Mouse (Mus musculus): ENCODE measurements around the gene Ctdnep1. TPM values are rescaled to one million over a fixed set of nuclear protein-coding genes. Genes with fewer than 3 reads are reported as not detected.
A peak's percentile ranks its signal among the peaks of the same experiment; 100 is the strongest.
"Not testable (repeated sequence)": the region's sequence is repeated elsewhere in the genome, so short reads cannot be mapped to it uniquely, and the experiment has no call there.

Ctdnep1 gene
- total RNA-seq, 2 experiments from 2014 or later, result 19.3 to 254 TPM

DNA sequence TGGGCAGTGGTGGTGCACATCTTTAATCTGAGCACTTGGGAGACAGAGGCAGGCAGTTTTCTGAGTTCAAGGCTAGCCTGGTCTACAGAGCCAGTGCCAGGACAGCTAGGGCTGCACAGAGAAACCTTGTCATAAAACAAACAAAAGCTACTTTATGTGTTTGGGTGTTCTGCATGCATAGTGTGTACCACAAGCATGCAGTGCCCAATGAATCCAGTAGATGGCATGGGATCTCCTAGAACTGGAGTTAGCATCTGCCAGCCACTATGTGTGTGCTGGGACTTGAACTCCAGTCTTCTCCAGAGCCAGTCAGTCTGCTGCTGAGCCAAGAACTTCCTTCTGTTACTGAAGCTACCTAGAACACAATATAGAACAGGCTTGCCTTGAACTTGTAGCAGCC, 20.9 kb downstream of the Ctdnep1 start:
- ATAC-seq (replicated peaks; ENCODE audit: poor library complexity, severe bottlenecking), result peak; percentile 22; the same call in 1 of the 2 replicates

- no peak for ATAC-seq (replicated peaks; ENCODE audit: poor library complexity, severe bottlenecking)
Observed at GRCm38 (mm10) chr11:70002471-70002870, 21.5 kb downstream of the Ctdnep1 start.

DNA sequence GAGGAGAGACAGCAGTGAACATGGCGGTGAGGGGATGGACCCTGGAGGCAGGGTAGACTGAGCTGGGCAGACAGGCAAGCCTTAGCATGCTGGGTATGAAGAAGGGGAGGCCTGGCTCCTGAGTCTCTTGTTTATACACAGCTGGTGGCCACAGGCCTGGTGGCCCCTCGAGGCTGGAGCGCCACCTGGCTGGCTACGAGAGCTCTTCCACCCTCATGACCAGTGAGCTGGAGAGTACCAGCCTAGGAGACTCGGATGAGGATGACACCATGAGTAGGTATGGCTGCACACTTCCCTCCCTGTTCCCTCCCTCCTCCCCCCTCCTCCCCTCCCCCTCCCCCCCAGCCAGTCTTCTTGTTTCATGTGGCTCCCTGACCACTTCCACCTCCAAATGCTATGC, 24.6 kb downstream of the Ctdnep1 start:
- ATAC-seq (replicated peaks; ENCODE audit: poor library complexity, severe bottlenecking), result peak; percentile 26

DNA sequence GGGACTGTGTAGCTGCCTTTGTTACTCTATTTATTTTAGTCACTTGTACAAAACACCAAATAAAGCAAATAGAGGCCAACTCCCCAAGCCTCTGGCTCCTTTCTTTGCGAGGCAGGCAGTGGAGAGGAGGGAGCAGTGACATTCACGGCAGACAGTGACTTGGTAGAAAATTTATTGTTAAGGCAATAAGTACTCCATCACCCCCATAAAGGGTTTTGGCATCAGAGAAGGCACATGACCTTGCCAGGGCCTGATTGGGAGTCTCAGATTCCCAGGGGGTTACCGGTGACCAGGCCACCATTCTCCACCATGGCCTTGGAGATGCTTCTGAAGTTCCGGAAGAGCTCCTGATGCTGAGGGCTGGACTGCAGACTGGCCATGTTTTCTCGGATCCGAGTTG, 29.1 kb downstream of the Ctdnep1 start:
- no peak for ATAC-seq (replicated peaks; ENCODE audit: poor library complexity, severe bottlenecking)

DNA sequence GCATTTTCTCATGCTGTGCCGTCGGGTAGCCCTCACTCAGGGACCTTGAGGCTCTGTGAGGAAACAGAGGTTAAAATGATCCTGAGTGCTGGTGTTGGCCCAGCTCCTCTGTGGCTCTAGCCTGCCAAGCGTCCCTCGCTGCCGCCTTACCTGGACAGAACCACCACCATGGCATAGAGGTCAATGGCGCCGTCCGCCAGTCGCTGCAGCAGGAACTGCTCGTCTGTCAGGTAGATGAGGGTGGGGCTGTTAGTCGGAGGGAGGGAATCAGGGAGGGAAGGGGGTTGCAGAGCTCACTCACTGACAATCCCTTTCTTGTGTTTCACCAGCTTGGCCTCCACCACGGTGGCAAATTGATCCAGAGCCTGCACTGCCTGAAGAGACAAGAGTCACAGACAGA, 29.6 kb downstream of the Ctdnep1 start:
- ATAC-seq (replicated peaks; ENCODE audit: poor library complexity, severe bottlenecking), result no peak

- ATAC-seq (replicated peaks; ENCODE audit: poor library complexity, severe bottlenecking), result no peak
Observed at GRCm38 (mm10) chr11:70010961-70011360, 30.0 kb downstream of the Ctdnep1 start.

DNA sequence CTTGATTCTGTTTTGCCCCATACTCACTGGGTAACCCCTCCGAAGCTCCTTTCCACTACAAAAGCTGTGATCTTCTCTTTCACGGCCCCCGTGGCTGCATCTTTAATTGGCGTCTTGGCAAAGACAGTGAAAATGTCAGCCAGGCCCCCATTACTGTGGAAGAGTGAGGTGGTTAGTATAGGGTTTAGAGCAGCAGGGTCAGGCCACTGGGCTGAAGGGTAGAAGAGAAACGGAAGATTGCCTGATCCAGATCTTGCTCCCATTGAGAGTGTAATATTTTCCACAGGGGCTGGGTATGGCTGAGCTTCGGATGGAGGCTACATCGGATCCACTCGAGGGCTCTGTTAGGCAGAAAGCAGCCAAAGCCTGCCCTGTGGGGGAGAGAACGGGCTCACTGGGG, 32.0 kb downstream of the Ctdnep1 start:
- no peak for ATAC-seq (replicated peaks; ENCODE audit: poor library complexity, severe bottlenecking)

GRCm38 (mm10) chr11:70013408-70013807, 32.5 kb downstream of the Ctdnep1 start:
- no peak for ATAC-seq (replicated peaks; ENCODE audit: poor library complexity, severe bottlenecking)

GRCm38 (mm10) chr11:70014051-70014450, 33.1 kb downstream of the Ctdnep1 start:
- ATAC-seq (replicated peaks; ENCODE audit: poor library complexity, severe bottlenecking), result no peak

DNA sequence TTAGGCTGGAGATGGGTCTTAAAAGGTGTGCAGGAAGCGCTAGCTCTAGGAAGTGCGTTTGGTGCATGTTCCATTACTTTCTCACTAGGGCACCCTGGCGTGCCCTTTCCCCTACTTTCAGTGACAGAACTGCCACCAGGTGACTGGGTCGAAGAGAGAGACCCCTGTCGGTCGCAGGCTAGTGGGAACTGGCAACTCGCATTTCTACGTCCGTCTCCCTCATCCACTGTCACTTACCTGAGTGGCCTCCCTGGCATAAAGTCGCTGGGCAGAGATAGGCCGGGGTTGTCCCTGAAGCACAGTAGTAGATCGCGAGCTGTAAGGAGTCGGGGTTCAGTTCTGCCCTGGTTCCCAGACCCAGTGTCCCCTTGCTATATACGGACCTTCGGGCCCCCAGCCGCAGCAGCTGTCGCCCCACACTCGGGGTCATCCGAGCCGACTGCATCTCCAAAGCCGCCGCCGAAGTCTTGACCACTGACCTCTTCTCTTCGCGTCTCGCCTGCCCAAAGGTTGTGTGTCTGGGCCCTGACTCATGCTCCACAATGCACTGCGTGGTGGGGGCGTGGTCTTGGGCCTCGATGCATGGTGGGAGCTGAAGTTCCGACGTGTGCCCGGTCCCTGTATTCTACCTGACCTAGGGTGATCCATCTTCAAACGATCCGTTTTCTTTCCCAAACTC, 34.1 kb downstream of the Ctdnep1 start, which contains the start of gene Acadvl:
Acadvl (minus strand) TSS at position 532 of the 679 bp plus-strand sequence.
- peak; percentile 83 for ATAC-seq (replicated peaks; ENCODE audit: poor library complexity, severe bottlenecking)

- no peak for ATAC-seq (replicated peaks; ENCODE audit: poor library complexity, severe bottlenecking)
Observed at GRCm38 (mm10) chr11:70015677-70016076, 34.7 kb downstream of the Ctdnep1 start.

DNA sequence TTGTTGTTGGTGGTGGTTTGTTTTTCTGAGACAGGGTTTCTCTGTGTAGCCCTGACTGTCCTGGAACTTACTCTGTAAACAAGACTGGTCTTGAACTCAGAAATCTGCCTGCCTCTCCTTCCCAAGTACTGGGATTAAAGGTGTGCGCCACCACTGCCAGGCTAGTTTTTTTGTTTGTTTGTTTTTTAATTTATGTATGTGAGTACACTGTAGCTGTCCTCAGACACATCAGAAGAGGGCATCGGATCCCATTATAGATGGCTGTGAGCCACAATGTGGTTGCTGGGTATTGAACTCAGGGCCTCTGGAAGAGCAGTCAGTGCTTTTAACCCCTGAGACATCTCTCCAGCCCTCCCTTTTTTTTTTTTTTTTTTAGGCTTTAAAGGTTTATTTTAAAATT, 35.2 kb downstream of the Ctdnep1 start:
- ATAC-seq (replicated peaks; ENCODE audit: poor library complexity, severe bottlenecking), result not testable (repeated sequence)

DNA sequence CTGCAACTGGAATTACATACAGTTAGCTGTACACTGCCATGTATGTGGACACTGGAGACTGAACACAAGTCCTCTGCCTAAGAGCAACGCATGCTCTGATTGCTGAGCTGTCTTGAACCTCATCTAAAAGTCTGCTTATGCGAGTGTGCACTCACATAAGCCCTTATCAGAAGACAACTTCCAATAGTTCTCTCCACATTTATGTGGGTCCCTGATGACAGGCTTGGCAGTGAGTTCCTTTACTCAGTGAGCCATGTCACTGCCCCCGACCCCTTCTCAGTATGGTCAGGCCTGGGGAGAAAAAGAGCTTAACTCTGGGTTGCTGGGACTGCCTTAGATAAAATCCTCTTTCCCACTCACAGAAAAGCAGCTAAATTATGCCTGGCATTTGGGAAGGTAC, 35.7 kb downstream of the Ctdnep1 start, which contains the start of gene Dlg4:
Dlg4 (plus strand) TSS at position 274 of the 400 bp plus-strand sequence.
- ATAC-seq (replicated peaks; ENCODE audit: poor library complexity, severe bottlenecking), result no peak

GRCm38 (mm10) chr11:70017199-70017767, 36.3 kb downstream of the Ctdnep1 start:
- ATAC-seq (replicated peaks; ENCODE audit: poor library complexity, severe bottlenecking), result no peak

- no peak for ATAC-seq (replicated peaks; ENCODE audit: poor library complexity, severe bottlenecking)
Observed at GRCm38 (mm10) chr11:70018131-70018990, 37.4 kb downstream of the Ctdnep1 start.

- ATAC-seq (replicated peaks; ENCODE audit: poor library complexity, severe bottlenecking), result no peak
Observed at GRCm38 (mm10) chr11:70019495-70020021, 38.6 kb downstream of the Ctdnep1 start.

DNA sequence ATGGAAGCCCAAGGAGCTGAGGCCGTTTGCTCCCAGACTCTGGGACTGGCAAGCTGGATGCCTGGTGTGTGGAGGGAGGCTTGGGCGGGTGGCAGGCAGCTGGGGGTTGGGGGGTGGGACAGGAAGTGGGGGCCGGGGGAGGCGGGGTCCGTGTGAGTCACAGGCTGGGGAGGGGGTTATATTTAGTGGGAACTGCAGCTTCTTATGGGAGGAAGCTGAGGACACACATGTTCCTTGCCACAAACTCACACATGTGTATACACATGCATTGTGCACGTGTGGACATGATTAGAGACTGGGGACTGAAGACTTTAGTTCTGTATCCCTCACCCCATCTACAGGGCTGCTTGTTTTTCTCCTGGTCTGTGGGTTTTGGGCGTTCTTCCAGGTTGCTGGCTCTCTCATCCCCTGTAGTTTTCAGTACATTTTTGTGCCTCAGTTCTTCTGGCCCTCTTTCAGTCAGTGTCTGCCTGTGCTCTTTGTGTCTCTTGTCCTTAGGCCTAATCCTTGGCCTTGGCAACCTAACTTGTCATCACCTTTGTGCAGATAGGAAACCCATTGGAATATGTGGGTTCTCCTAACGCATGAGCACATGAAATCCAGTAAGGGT, 39.2 kb downstream of the Ctdnep1 start:
- ATAC-seq (replicated peaks; ENCODE audit: poor library complexity, severe bottlenecking), result no peak

GRCm38 (mm10) chr11:70020731-70021263, 39.8 kb downstream of the Ctdnep1 start:
- ATAC-seq (replicated peaks; ENCODE audit: poor library complexity, severe bottlenecking), result peak; percentile 72

DNA sequence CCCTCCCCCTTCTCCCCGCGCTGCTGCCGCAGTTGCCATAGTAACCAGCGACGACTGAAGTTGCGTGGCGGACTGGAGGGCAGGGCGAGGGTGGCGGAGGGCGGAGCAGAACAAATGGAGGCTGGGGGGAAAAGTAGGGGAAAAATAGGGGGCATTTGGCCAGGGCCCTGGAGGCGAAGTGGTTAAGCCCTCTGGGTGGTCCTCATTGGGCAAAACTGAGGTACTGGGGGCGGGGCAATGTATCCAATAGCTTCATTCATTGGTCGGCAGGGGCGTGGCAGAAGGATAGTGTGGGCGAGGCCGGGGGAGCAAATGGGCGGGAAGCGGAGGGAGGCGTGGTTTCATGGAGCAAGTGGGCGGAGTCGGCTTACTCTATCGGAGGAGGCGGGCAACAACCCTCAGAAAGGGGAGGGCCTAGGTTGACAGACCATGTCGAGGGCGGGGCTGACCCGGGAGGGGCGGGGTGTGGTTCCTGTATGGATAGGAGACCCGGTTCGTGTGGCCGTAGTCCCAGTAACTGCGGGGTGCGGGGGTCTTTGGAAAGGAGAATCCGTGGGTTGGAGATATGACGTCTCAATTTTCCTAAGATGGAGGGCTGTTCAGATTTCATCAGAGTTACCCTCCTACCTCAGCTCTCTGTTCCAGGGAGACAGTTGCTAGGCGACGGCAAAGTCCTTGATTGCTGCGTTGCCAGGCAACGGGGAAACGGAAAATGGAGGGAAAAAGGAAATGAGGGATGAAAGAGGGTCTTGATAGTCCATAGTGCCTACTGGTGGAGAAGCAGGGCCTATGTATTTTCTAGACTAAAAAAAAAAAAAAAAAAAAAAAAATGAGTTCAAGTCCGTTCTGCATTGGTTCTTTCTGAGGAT, 40.5 kb downstream of the Ctdnep1 start:
- peak; percentile 82 for ATAC-seq (replicated peaks; ENCODE audit: poor library complexity, severe bottlenecking)

All from granulocyte monocyte progenitor cell, adult 5-6 weeks (primary cell).